Mouse (Mus musculus) liver, adult 2 months (tissue): ENCODE measurements around the gene Cdk19. TPM values are rescaled to one million over a fixed set of nuclear protein-coding genes. Genes with fewer than 3 reads are reported as not detected.

Experiments
- DNase-seq: peaks from one replicate; pipeline ENCODE4 v3.0.0-alpha.2; 2011; ENCODE audit warnings: low read depth, low spot score; ENCODE audit errors: extremely low read depth
- H3K27ac ChIP-seq: fragments of 200-500 bp; replicated peaks from 2 replicates; pipeline ENCODE4 v1.5.1; 2012; ENCODE audit warnings: low read depth, mild to moderate bottlenecking, control low read depth, inconsistent platforms, low read length; ENCODE audit not compliant: insufficient read depth
- H3K27me3 ChIP-seq: fragments of 200-500 bp; 2 replicates; pipeline ENCODE4 v1.6.1; 2012; ENCODE audit warnings: mild to moderate bottlenecking, moderate library complexity, low read length, inconsistent platforms; ENCODE audit not compliant: control insufficient read depth, insufficient read depth
- H3K36me3 ChIP-seq: fragments of 200-500 bp; 2 replicates; pipeline ENCODE4 v1.6.1; 2012; ENCODE audit warnings: low read length, inconsistent platforms; ENCODE audit not compliant: control insufficient read depth, insufficient read depth
- H3K4me1 ChIP-seq: fragments of 200-500 bp; 2 replicates; pipeline ENCODE4 v1.6.1; 2011; ENCODE audit warnings: low read length; ENCODE audit not compliant: control insufficient read depth, insufficient read depth
- H3K4me3 ChIP-seq: fragments of 200-500 bp; 2 replicates; pipeline ENCODE4 v1.5.1; 2011; ENCODE audit warnings: low read depth, mild to moderate bottlenecking, control low read depth, low read length, moderate library complexity; ENCODE audit not compliant: insufficient read depth
- H3K79me2 ChIP-seq: fragments of 200-500 bp; 2 replicates; pipeline ENCODE4 v1.6.1; 2012; ENCODE audit warnings: inconsistent platforms, mild to moderate bottlenecking, low read length, moderate library complexity; ENCODE audit not compliant: control insufficient read depth, insufficient read depth
- H3K9ac ChIP-seq: fragments of 200-500 bp; 2 replicates; pipeline ENCODE4 v1.6.1; 2012; ENCODE audit warnings: low read depth, mild to moderate bottlenecking, control low read depth, inconsistent platforms, low read length
- CTCF ChIP-seq: fragments of 200-500 bp; IDR thresholded peaks from 2 replicates; pipeline ENCODE4 v1.5.1; 2011; ENCODE audit warnings: low read depth, low read length, control low read depth
- POLR2A ChIP-seq: fragments of 200-500 bp; IDR thresholded peaks from 2 replicates; pipeline ENCODE4 v1.6.1; 2011; ENCODE audit warnings: low read length, control low read depth; ENCODE audit not compliant: insufficient read depth; ENCODE audit errors: extremely low read depth
- WGBS: fragments of 180-500 bp; shearing (Covaris S2); methylation state at CpG from one replicate; pipeline ENCODE4 v1.1.7; 2018; 5-methylcytosine and 5-hydroxymethylcytosine counted together
- polyA plus RNA-seq: library from polyadenylated mRNA; depleted of rRNA; stranded (reverse); fragments of >200 nt; gene quantifications from 2 replicates; pipeline ENCODE4 v1.2.3, GENCODE M21; 2012
- total RNA-seq: library from RNA; depleted of rRNA; stranded (reverse); fragments of >200 nt; gene quantifications from 2 replicates; pipeline ENCODE4 v1.2.3, GENCODE M21; 2014

Gene Cdk19
- total and polyA plus RNA-seq, 2 experiments = 1.4 to 4.3 TPM

DNA sequence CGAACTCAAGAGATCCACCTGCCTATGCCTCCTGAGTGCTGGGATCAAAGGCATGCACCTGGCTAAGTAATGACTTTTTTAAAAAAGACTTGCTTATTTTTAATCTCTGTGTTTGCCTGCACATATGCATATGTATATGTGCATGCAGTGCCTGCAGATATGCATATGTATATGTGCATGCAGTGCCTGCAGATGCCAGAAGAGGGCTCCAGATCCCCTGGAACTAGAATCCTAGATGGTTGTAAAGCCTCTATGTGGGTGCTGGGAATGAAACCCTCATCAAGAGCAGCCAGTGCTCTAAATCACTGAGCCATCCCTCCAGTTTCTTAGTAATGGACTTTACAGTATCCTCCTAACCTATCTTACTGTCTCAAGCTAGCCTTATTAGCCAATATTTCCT lies 33.4 kb upstream of the Cdk19 start:
- no peak overlapping the region for H3K9ac ChIP-seq
- peaks cover 4% of the 10 kb centered on the region for H3K4me1 ChIP-seq
- no peaks in the 10 kb centered on the region for H3K27me3 ChIP-seq
- no peak for DNase-seq
- peaks cover 7% of the 10 kb centered on the region for H3K79me2 ChIP-seq
- WGBS = 86% methylated on average over 1 of the region's 1 CpGs
- H3K36me3 ChIP-seq = no peaks in the 10 kb centered on the region
- H3K27ac ChIP-seq = no peak overlapping the region
- no peak overlapping the region for H3K4me3 ChIP-seq
- TF ChIP-seq CTCF = no peak; the same call in 1 of the 2 replicates
- no peak for TF ChIP-seq POLR2A

DNA sequence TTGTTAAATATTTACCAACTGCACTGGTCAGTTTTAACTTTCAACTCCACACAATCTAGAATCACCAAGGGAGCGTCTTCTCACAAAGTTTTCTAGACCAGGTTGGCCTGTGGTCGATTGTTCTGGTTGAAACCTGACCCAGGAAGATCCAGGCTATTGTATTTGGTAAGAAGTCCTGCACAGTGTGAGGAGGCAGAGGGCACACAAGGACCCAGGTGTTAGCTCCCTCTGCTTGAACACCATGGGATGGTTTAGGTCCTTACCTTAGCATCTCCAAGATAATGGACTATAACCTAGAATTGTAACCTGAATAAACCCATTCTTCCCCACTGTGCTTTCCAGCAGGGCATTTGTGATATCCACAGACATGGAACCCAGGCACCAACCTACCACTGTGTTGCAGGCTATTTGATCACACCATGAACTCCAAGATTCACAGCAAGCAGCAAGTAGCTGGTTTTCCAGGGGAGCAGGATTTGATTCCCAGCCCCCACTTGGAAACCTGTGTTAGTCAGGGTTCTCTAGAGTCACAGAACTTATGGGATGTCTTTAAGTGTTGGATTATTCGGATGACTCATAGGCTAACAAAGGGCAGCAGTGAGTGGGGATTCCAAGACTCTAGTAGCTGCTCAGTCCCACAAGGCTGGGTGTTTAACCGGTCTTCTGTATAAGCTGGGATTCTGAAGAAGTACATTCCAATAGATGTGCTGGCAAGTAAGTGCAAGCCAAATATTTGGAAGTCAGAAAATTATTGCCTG lies 31.4 kb upstream of the Cdk19 start:
- Histone ChIP-seq H3K4me1 (peaks cover 4% of the 10 kb centered on the region), H3K4me3 (no peak overlapping the region), H3K27me3 (no peaks in the 10 kb centered on the region), H3K79me2 (no peaks in the 10 kb centered on the region), H3K9ac (no peak overlapping the region), H3K36me3 (no peaks in the 10 kb centered on the region), H3K27ac (no peak overlapping the region)
- no peak for TF ChIP-seq CTCF
- TF ChIP-seq POLR2A = no peak
- 51% methylated on average over 4 of the region's 4 CpGs for WGBS
- DNase-seq = no peak

DNA sequence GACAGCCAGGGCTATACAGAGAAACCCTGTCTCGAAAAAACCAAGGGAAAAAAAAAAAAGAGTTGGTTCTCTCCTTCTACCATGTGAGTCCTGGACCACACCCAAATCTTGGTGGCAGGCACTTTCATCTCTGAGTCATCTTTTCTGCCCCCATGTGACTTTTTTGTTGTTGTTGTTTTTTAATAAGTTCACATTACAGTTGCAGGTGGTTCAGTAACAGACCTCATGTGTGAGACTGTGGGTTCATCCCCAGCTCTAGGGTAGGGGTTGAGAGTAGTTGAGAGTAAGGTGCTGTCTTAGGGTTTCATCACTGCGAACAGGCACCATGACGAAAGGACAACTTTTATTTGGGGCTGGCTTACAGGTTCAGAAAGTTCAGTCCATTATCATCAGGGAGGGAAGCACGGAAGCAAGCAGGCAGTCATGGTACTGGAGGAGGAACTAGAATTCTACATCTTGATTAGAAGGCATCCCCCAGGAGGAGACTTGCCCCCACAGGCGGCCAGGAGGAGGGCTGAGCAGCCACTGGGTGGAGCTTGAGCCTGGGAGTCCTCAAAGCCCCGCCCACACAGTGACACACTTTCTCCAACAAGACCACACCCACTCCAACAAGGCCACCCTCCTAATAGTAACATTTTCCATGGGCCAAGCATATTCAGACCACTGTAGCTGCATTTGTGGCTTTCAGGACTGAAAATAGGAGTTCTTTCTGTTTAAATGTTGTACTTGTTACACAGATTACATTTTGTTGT lies 29.3 kb upstream of the Cdk19 start:
- no peak overlapping the region for H3K27ac ChIP-seq
- no peak overlapping the region for H3K4me3 ChIP-seq
- no peak overlapping the region for H3K9ac ChIP-seq

DNA sequence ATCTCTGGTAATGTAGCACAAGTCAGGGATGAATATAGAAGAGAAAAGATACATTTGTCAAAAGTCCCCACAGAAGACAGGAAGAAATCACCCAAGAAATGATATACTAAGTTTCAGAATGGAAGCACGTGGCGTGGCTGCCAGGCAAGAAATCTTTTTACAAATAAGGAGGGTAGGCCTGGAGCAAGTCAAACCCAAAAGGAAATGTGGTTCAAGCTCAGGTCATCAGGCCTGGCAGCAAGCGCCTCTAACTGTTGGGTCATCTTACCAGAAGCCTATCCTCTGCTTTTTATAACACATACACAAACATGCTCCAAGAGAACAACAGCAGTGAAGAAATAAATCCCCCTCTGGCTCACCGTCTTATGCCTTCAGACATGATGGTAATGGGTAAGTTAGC lies 26.6 kb upstream of the Cdk19 start:
- no peak overlapping the region for H3K4me3 ChIP-seq
- TF ChIP-seq POLR2A (no peak), CTCF (no peak)
- DNase-seq = no peak
- H3K27ac ChIP-seq = no peak overlapping the region
- H3K27me3 ChIP-seq = no peaks in the 10 kb centered on the region
- H3K36me3 ChIP-seq = no peaks in the 10 kb centered on the region
- H3K79me2 ChIP-seq = no peaks in the 10 kb centered on the region
- H3K4me1 ChIP-seq = peaks cover 5% of the 10 kb centered on the region
- WGBS = 83% methylated on average over 4 of the region's 4 CpGs
- no peak overlapping the region for H3K9ac ChIP-seq

More for the DNA sequence above, 29.3 kb upstream of the Cdk19 start:
- H3K27me3 ChIP-seq = no peaks in the 10 kb centered on the region
- H3K79me2 ChIP-seq = no peaks in the 10 kb centered on the region
- no peak for DNase-seq
- H3K36me3 ChIP-seq = no peaks in the 10 kb centered on the region
- no peak for TF ChIP-seq POLR2A
- no peak for TF ChIP-seq CTCF
- WGBS = 68% methylated on average over 6 of the region's 6 CpGs
- peaks cover 4% of the 10 kb centered on the region for H3K4me1 ChIP-seq

DNA sequence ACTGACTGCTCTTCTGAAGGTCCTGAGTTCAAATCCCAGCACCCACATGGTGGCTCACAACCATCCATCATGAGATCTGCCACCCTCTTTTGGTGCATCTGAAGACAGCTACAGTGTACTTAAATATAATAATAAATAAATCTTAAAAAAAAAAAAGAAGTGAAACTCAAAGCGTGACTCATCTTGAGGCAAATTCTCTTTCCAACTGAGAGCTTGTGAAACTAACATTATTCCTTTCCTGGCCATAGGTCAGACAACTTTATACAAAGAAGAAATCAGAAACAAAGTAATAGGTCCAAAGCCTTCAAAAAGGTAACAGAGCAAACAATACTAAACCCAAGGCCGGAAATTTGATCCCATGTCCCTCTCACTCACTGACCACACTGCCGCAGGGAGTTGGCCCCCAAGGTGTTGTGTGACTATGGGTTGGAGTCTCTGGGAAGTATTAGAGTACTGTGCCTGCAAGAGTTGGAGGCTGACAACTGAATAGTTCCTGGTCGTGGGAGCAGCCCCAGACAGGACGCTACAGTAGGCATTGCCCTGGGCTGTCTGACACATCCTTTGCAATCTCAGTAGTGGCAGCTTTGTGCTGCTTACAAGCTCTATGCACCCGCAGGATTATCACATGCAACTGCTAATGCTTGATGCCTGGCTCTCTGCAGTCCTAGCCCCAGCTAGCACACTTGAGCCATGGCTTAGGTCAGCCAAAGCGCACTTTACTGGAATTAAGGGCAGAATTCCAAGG lies 22.4 kb upstream of the Cdk19 start:
- no peak for TF ChIP-seq POLR2A
- TF ChIP-seq CTCF = no peak
- Histone ChIP-seq H3K79me2 (no peaks in the 10 kb centered on the region), H3K36me3 (no peaks in the 10 kb centered on the region), H3K27ac (no peak overlapping the region), H3K27me3 (no peaks in the 10 kb centered on the region), H3K9ac (no peak overlapping the region), H3K4me3 (no peak overlapping the region), H3K4me1 (peaks cover 2% of the 10 kb centered on the region; the same call in 1 of the 2 replicates)
- 54% methylated on average over 7 of the region's 7 CpGs for WGBS
- DNase-seq = peak; percentile 46
